Mouse (Mus musculus): ENCODE data around the gene Fat1. TPM values are rescaled to one million over a fixed set of nuclear protein-coding genes. Genes with fewer than 3 reads are reported as not detected.
A peak's percentile ranks its signal among the peaks of the same experiment; 100 is the strongest.

The Fat1 gene
- polyA plus RNA-seq, 1 experiment from 2014 or later = 13.3 TPM

DNA sequence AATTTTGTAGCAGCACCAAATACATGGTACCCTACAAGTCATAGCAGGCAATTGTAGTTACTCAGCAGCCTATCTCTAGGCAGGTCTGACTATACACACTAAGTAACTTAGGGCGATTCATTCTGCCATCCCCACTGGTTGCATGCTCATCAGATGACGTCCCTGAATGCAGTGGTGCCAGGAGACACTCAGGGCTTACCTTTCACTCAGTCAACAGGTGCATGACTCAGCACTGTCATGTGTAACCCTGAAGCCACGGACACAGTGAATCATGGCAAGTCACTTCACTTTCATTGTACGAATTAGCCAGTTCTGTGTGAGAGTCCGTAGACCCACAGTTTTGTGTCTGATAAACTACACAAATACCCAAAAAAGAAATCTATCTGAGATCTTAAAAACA, 10.3 kb upstream of the Fat1 start:
- Histone ChIP-seq H3K4me1 (replicated peaks; ENCODE audit: insufficient read depth, low read length) (no peaks in the 10 kb centered on the region), H3K4me3 (replicated peaks; ENCODE audit: low read depth, low read length) (no peak overlapping the region), H3K4me2 (ENCODE audit: low read length) (no peak overlapping the region), H3K27ac (no peak overlapping the region), H3K36me3 (ENCODE audit: insufficient read depth, low read length) (no peaks in the 10 kb centered on the region), H3K27me3 (ENCODE audit: insufficient read depth, low read length) (no peaks in the 10 kb centered on the region), H3K9me3 (replicated peaks; ENCODE audit: low read length) (peaks cover 5% of the 10 kb centered on the region; the same call in 1 of the 2 replicates), H3K9ac (ENCODE audit: low read depth, low read length) (no peak overlapping the region)
- WGBS = 88% methylated on average over 5 of the region's 5 CpGs
- no peak for TF ChIP-seq CTCF (IDR thresholded peaks at IDR 0.05; ENCODE audit: low read depth)
- DNase-seq (ENCODE audit: low spot score) = no peak
- no peak for ATAC-seq (replicated peaks; ENCODE audit: low FRiP score, low read depth)

DNA sequence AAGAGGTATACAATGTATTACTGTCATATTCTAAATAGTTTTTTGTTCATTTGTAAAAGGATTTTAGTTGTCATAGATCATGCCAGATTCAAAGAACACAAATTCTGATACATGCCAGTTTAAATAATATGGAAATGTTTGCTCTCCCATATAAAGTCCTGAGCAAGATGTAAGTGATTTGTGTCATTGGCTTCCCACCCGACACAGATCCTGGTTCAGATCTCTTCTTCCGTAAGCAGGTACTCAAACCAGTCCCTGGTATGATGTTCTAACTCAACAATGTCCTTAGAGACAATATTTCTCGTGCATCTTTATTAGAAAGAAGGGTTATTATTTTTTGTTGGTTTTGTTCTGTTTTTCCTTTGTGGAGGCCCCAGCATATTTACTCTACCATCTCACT, 5.2 kb upstream of the Fat1 start:
- Histone ChIP-seq H3K9me3 (replicated peaks; ENCODE audit: low read length) (peaks cover 5% of the 10 kb centered on the region; the same call in 1 of the 2 replicates), H3K36me3 (ENCODE audit: insufficient read depth, low read length) (no peaks in the 10 kb centered on the region), H3K4me3 (replicated peaks; ENCODE audit: low read depth, low read length) (no peak overlapping the region), H3K27me3 (ENCODE audit: insufficient read depth, low read length) (no peaks in the 10 kb centered on the region), H3K27ac (no peak overlapping the region), H3K9ac (ENCODE audit: low read depth, low read length) (no peak overlapping the region), H3K4me2 (ENCODE audit: low read length) (no peak overlapping the region), H3K4me1 (replicated peaks; ENCODE audit: insufficient read depth, low read length) (0 out of 2 replicates have a peak, but pooled peaks cover 5% of the 10 kb centered on the region)
- ATAC-seq (replicated peaks; ENCODE audit: low FRiP score, low read depth) = no peak
- no peak for DNase-seq (ENCODE audit: low spot score)
- TF ChIP-seq CTCF (IDR thresholded peaks at IDR 0.05; ENCODE audit: low read depth) = no peak
- WGBS = 90% methylated on average over 3 of the region's 3 CpGs

DNA sequence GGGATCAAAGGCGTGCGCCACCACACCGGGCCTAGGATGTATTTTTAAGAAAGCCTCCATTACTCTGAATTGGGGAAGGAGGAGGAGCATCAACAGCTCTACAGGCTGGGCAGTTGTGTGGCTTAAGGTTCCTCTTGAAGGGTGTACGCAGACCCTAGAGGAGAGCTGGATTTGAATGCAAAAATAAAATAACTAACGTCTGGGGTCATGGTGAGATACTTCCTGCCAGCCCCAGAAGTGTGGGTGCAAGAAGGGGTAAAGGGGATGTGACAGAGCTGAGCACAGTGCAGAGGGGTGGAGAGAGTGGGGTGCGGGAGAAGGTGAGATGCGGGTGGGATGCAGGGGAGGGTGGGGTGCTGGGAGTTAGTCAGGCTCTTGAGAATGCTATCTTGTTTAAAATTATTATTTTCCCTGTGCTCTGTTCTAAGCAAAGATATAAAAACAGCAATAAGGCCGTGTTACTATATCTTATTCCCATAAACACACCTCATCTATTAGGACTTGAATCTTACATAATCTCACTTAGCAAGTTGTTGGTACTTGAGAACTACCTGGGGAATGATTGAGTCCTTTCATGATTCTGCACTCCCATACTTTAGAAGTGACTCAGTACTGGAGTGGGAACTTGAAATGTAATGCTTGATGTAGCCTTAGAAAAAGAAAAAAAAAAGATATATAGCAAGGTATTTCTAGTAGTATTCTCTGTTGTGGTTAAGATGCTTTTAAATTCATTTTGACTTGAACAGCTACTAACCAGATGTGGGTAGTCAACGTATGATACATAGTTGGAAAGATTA, 2.5 kb upstream of the Fat1 start:
- H3K9ac ChIP-seq (ENCODE audit: low read depth, low read length) = no peak overlapping the region
- H3K4me2 ChIP-seq (ENCODE audit: low read length) = no peak overlapping the region
- ATAC-seq (replicated peaks; ENCODE audit: low FRiP score, low read depth) (no peak), DNase-seq (ENCODE audit: low spot score) (no peak)
- H3K27me3 ChIP-seq (ENCODE audit: insufficient read depth, low read length) = no peaks in the 10 kb centered on the region
- no peaks in the 10 kb centered on the region for H3K36me3 ChIP-seq (ENCODE audit: insufficient read depth, low read length)
- WGBS = 91% methylated on average over 9 of the region's 9 CpGs
- TF ChIP-seq CTCF (IDR thresholded peaks at IDR 0.05; ENCODE audit: low read depth) = no peak
- H3K4me1 ChIP-seq (replicated peaks; ENCODE audit: insufficient read depth, low read length) = 0 out of 2 replicates have a peak, but pooled peaks cover 5% of the 10 kb centered on the region
- no peak overlapping the region for H3K4me3 ChIP-seq (replicated peaks; ENCODE audit: low read depth, low read length)
- no peak overlapping the region for H3K27ac ChIP-seq
- H3K9me3 ChIP-seq (replicated peaks; ENCODE audit: low read length) = peaks cover 5% of the 10 kb centered on the region; the same call in 1 of the 2 replicates

DNA sequence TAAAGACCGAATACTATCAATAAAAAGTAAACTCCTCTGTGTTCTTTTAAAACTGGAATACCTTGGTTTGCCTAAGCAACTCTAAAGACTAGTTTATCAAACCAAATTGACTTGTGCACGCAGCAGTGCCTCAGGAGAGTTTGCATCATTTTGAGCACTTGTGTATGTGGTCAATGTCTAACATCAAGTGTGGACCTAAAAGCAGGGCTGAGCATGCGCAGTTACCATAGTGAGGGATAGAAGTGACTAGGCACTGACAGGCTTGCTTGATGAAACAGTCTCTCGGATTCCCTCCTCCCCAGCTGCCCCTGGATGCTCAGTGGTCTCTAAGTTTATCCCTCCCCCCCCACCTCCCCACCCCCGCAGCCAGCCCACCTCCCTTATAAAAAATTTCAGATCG, 1.8 kb upstream of the Fat1 start:
- no peaks in the 10 kb centered on the region for H3K27me3 ChIP-seq (ENCODE audit: insufficient read depth, low read length)
- no peak overlapping the region for H3K27ac ChIP-seq
- ATAC-seq (replicated peaks; ENCODE audit: low FRiP score, low read depth) (no peak), DNase-seq (ENCODE audit: low spot score) (no peak)
- no peaks in the 10 kb centered on the region for H3K36me3 ChIP-seq (ENCODE audit: insufficient read depth, low read length)
- no peak overlapping the region for H3K9ac ChIP-seq (ENCODE audit: low read depth, low read length)
- peaks cover 4% of the 10 kb centered on the region; the same call in 1 of the 2 replicates for H3K9me3 ChIP-seq (replicated peaks; ENCODE audit: low read length)
- H3K4me3 ChIP-seq (replicated peaks; ENCODE audit: low read depth, low read length) = no peak overlapping the region
- TF ChIP-seq CTCF (IDR thresholded peaks at IDR 0.05; ENCODE audit: low read depth) = no peak
- WGBS = 49% methylated on average over 6 of the region's 6 CpGs
- peak overlapping the region; percentile 79 for H3K4me2 ChIP-seq (ENCODE audit: low read length)
- H3K4me1 ChIP-seq (replicated peaks; ENCODE audit: insufficient read depth, low read length) = 0 out of 2 replicates have a peak, but pooled peaks cover 5% of the 10 kb centered on the region

DNA sequence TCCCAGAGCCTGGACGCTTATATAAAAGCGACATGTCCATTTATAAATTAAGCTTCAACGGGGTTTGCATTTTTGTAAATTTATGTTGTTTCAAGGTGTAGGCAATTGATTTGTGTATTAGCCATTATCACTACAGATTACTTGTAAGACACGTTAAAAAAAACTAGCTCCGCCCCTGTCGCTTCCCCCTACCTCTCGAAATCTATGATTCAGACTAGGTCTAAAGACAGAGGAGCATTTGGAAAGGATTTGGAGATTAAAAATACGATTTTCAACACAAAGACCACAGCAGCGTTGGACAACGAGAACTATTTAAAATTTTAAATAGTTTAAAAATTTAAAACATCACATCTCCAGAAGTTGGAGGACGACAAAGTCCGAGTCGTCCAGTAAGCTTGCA, 831 bp upstream of the Fat1 start:
- peak overlapping the region; percentile 79 for H3K4me2 ChIP-seq (ENCODE audit: low read length)
- WGBS = 2% methylated on average over 13 of the region's 13 CpGs
- peak overlapping the region; percentile 77 for H3K4me3 ChIP-seq (replicated peaks; ENCODE audit: low read depth, low read length)
- peak overlapping the region; percentile 92 for H3K27ac ChIP-seq
- H3K36me3 ChIP-seq (ENCODE audit: insufficient read depth, low read length) = no peaks in the 10 kb centered on the region
- ATAC-seq (replicated peaks; ENCODE audit: low FRiP score, low read depth) (no peak), DNase-seq (ENCODE audit: low spot score) (no peak)
- 0 out of 2 replicates have a peak, but pooled peaks cover 5% of the 10 kb centered on the region for H3K4me1 ChIP-seq (replicated peaks; ENCODE audit: insufficient read depth, low read length)
- no peak for TF ChIP-seq CTCF (IDR thresholded peaks at IDR 0.05; ENCODE audit: low read depth)
- no peaks in the 10 kb centered on the region for H3K27me3 ChIP-seq (ENCODE audit: insufficient read depth, low read length)
- H3K9me3 ChIP-seq (replicated peaks; ENCODE audit: low read length) = no peaks in the 10 kb centered on the region; the same call in 1 of the 2 replicates
- peak overlapping the region; percentile 69 for H3K9ac ChIP-seq (ENCODE audit: low read depth, low read length)

DNA sequence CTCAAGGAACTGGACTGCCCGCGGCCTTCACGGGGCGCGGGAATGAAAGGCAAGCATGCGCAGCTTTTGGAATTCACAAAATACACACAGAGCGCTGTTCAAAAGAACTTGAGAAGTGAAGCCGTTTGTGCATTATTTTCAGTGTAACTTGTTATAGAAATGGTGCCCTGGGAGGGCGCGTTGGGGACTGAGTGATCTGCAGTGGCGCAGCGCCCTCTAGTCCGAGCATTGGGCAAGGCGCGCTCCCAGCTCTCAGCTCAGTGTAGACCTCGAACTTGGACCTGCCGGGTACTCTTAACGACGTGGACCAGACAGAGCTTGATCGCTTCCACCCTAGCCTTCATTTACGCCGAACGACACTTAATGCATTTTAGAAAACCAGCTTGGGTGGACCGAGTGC, 494 bp downstream of the Fat1 start:
- under 1% methylated on average over 24 of the region's 24 CpGs for WGBS
- Histone ChIP-seq H3K9me3 (replicated peaks; ENCODE audit: low read length) (no peaks in the 10 kb centered on the region), H3K9ac (ENCODE audit: low read depth, low read length) (peak overlapping the region; percentile 69), H3K4me2 (ENCODE audit: low read length) (peak overlapping the region; percentile 79), H3K36me3 (ENCODE audit: insufficient read depth, low read length) (no peaks in the 10 kb centered on the region), H3K4me1 (replicated peaks; ENCODE audit: insufficient read depth, low read length) (0 out of 2 replicates have a peak, but pooled peaks cover 5% of the 10 kb centered on the region), H3K27me3 (ENCODE audit: insufficient read depth, low read length) (no peaks in the 10 kb centered on the region), H3K4me3 (replicated peaks; ENCODE audit: low read depth, low read length) (peak overlapping the region; percentile 77), H3K27ac (peak overlapping the region; percentile 92)
- peak; percentile 87 for TF ChIP-seq CTCF (IDR thresholded peaks at IDR 0.05; ENCODE audit: low read depth)
- DNase-seq (ENCODE audit: low spot score) (peak; percentile 97), ATAC-seq (replicated peaks; ENCODE audit: low FRiP score, low read depth) (peak; percentile 58)

Measured in kidney, postnatal 0 days (tissue).